Mouse (Mus musculus) kidney, embryonic 15.5 days (tissue): ENCODE measurements at regions not wholly inside any gene's neighbourhood (a gene's known extent, or its start where the extent isn't known, plus 50 kb on each side); places are given as distances from the start of the nearest gene placed in this dataset.
"Not testable (repeated sequence)": the region's sequence is repeated elsewhere in the genome, so short reads cannot be mapped to it uniquely, and the experiment has no call there.

Source experiments
- ATAC-seq: fragments of 200-750 bp; cut with Nextera tagmentation; replicated peaks from 2 replicates; pipeline ENCODE4 v1.8.0; 2017; ENCODE audit warnings: moderate TSS enrichment; ENCODE audit not compliant: low FRiP score
- H3K27ac ChIP-seq: fragments of 300-500 bp; sonication (generic); 2 replicates; pipeline ENCODE4 v1.5.1; 2015; ENCODE audit warnings: mild to moderate bottlenecking, inconsistent platforms
- H3K27me3 ChIP-seq: fragments of 300-500 bp; sonication (generic); 2 replicates; pipeline ENCODE4 v1.6.1; 2015; ENCODE audit warnings: inconsistent platforms
- H3K36me3 ChIP-seq: fragments of 300-500 bp; sonication (generic); 2 replicates; pipeline ENCODE4 v1.6.1; 2015; ENCODE audit warnings: inconsistent platforms
- H3K4me1 ChIP-seq: fragments of 300-500 bp; sonication (generic); 2 replicates; pipeline ENCODE4 v1.6.1; 2015; ENCODE audit warnings: inconsistent platforms
- H3K4me2 ChIP-seq: fragments of 300-500 bp; sonication (generic); 2 replicates; pipeline ENCODE4 v1.6.1; 2015; ENCODE audit warnings: moderate library complexity, mild to moderate bottlenecking, inconsistent platforms
- H3K4me3 ChIP-seq: fragments of 300-500 bp; sonication (generic); replicated peaks from 2 replicates; pipeline ENCODE4 v1.5.1; 2015; ENCODE audit warnings: mild to moderate bottlenecking, inconsistent platforms
- H3K9ac ChIP-seq: fragments of 300-500 bp; sonication (generic); 2 replicates; pipeline ENCODE4 v1.6.1; 2015; ENCODE audit warnings: mild to moderate bottlenecking, inconsistent platforms
- H3K9me3 ChIP-seq: fragments of 300-500 bp; sonication (generic); replicated peaks from 2 replicates; pipeline ENCODE4 v1.6.1; 2016; ENCODE audit warnings: inconsistent platforms
- WGBS: fragments of 180-500 bp; shearing (Covaris S2); methylation state at CpG from one replicate; pipeline ENCODE4 v1.1.7; 2015; ENCODE audit warnings: mixed read lengths; 5-methylcytosine and 5-hydroxymethylcytosine counted together

DNA sequence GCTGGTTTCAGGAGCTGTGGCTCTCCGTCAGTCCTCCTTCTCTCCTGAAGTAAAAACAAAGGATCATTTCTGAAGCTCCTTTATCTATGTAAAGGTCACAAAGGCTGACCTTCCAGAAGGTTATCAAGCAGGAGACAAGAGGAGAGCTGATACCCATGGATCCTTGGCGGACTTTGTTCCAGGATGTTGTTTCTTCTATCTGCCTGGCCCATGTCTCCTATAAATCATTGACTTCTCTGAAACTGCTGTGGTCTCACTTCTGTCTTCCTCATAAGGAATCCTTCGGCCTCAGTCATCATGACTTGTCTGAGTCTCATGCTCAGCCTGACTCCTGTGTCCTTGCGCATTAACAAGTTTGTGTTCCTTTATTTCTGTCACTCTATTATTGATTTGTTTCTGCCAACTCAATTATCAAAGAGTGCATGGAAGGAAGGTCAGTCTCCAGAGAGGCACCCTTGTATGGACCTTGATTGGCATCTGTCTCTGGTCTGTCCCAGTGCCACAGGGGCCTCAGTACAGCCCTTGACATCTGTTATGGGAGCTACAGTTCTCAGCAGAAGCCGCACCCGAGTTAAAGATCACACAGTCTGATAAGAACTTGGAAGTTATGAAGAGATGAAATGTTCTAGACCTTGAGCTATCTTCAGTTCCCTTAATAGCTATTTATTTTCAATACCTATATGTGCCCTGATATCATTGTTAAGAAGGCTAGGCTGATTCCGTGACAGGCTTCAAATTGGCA, 53.2 kb upstream of the Dazl start:
- no peak for ATAC-seq
- H3K9me3 ChIP-seq: no peaks in the 10 kb centered on the region
- 82% methylated on average over 7 of the region's 7 CpGs for WGBS
- no peak overlapping the region for H3K27ac ChIP-seq
- H3K4me1 ChIP-seq: no peaks in the 10 kb centered on the region
- no peaks in the 10 kb centered on the region for H3K36me3 ChIP-seq
- no peak overlapping the region for H3K9ac ChIP-seq
- H3K27me3 ChIP-seq: no peaks in the 10 kb centered on the region
- H3K4me2 ChIP-seq: no peak overlapping the region
- no peak overlapping the region for H3K4me3 ChIP-seq

DNA sequence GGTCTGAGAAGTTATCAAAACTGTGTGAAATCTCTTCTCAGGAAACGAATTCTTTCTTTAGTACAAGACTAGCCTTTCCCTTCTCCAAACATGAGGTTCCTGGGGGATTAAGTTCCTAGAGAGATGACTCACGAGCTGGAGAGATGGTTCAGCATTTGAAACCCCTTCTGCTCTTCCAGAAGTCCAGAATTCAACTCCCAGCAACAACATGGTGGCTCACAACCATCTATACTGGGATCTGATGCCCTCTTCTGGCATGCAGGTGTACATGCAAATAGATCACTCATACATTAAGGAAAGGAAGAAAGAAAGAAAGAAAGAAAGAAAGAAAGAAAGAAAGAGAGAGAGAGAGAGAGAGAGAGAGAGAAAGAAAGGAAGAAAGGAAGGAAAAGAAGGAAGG, 60.4 kb upstream of the Dazl start:
- not testable (repeated sequence) for ATAC-seq, H3K4me2 ChIP-seq, H3K9ac ChIP-seq, H3K9me3 ChIP-seq, H3K4me3 ChIP-seq, H3K36me3 ChIP-seq, H3K27me3 ChIP-seq, H3K27ac ChIP-seq, H3K4me1 ChIP-seq
- 74% methylated on average over 2 of the region's 2 CpGs for WGBS

DNA sequence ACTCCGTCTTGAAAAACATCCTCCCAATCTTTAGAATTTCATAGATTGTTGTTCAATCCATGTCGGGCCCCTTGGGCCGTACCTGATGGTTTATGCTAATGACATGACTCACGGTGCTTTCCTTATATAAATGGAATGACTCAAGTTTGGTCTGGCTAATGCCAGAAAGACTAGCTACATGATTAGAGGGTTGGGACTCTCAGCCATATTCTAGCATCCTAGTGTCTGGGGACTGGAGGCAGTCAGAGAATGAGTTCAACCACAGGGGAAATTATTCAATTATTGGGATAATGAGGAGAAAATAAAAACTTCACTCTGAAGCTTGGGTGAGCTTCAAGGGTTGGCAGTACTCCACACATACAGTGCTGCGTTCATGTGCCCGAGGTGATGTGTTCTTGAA, 60.9 kb upstream of the Dazl start:
- 91% methylated on average over 6 of the region's 6 CpGs for WGBS
- no peak for ATAC-seq
- Histone ChIP-seq H3K4me3 (no peak overlapping the region), H3K4me2 (no peak overlapping the region), H3K9me3 (no peaks in the 10 kb centered on the region), H3K36me3 (no peaks in the 10 kb centered on the region), H3K27ac (no peak overlapping the region), H3K4me1 (no peaks in the 10 kb centered on the region), H3K9ac (no peak overlapping the region), H3K27me3 (no peaks in the 10 kb centered on the region)

DNA sequence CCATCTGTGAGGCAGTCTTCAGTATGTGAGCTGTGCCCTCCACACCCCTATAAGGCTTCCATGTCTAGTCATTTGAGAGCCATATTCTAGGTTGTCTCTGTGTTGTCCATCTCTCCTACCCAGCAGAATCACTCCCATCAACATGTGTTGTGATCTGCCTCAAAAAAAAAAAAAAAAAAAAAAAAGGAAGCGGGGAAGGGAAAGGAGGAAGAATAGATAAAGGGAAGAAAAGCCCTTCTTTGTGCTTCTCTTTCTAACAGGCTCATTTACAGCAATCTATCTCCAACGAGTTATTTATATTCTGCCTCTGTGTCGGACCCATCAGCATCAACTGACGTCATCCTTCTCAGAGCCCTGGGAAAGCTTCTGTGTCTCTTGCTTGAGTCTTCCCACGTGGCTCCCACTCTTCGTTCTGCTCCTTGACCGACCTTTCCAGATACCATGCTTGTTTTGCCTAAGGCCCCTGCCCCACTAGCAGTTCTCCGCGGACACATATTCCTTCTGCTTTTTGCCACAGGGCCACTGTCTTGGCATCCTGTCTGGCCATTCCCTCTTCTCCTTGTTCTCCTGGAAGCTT, 68.3 kb upstream of the Dazl start:
- Histone ChIP-seq H3K9ac (no peak overlapping the region), H3K4me2 (no peak overlapping the region), H3K27me3 (no peaks in the 10 kb centered on the region), H3K36me3 (no peaks in the 10 kb centered on the region), H3K4me1 (no peaks in the 10 kb centered on the region), H3K9me3 (no peaks in the 10 kb centered on the region), H3K4me3 (no peak overlapping the region), H3K27ac (no peak overlapping the region)
- no peak for ATAC-seq
- WGBS: 80% methylated on average over 8 of the region's 9 CpGs

DNA sequence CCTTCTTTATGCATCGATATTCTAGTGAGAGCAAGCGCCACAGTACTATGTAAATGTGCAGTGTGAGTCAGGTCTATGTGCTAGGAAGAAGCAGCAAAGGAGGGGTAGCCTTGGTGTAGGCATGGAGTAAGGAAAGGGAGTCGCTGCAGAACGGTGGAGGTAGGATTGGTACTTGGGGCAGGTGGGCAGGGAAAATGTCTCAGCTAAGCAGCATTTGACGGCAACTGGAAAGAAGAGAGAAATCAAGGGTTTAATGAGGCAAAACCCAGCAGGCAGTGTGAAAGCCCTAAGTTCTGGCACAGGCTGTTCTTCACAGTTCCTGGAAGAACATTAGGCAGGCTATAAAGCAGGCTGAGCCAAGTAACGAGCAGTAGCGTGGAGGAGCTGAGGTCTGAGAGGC, 72.0 kb upstream of the Dazl start:
- H3K9ac ChIP-seq: no peak overlapping the region
- no peak overlapping the region for H3K4me3 ChIP-seq
- no peak for ATAC-seq
- no peaks in the 10 kb centered on the region for H3K9me3 ChIP-seq
- H3K27me3 ChIP-seq: no peaks in the 10 kb centered on the region
- WGBS: 70% methylated on average over 7 of the region's 7 CpGs
- no peaks in the 10 kb centered on the region for H3K36me3 ChIP-seq
- H3K4me2 ChIP-seq: no peak overlapping the region
- no peaks in the 10 kb centered on the region for H3K4me1 ChIP-seq
- no peak overlapping the region for H3K27ac ChIP-seq

DNA sequence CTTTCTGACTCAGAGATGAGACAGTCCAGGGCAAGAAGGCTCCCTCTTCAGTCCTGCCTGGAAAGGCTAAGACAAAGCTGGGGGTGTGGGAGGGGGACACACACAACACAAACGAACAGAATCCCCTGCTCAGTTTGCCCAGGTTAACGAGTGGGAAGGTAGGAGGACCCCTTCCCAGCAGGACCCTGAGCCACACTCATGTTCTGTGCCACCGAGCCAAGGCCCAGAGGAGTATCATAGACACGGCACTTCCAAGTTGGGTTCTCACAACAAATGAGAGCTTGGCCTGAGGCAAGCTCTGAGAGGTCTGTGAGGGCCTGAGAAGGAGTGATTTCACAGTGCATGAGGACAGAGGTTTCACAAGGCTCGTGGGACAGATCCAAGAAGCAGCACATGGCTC, 72.7 kb upstream of the Dazl start:
- H3K27ac ChIP-seq: no peak overlapping the region
- no peaks in the 10 kb centered on the region for H3K27me3 ChIP-seq
- no peaks in the 10 kb centered on the region for H3K36me3 ChIP-seq
- no peak overlapping the region for H3K4me3 ChIP-seq
- H3K9ac ChIP-seq: no peak overlapping the region
- WGBS: 68% methylated on average over 5 of the region's 5 CpGs
- ATAC-seq: no peak
- no peaks in the 10 kb centered on the region for H3K4me1 ChIP-seq
- no peaks in the 10 kb centered on the region for H3K9me3 ChIP-seq
- H3K4me2 ChIP-seq: no peak overlapping the region

DNA sequence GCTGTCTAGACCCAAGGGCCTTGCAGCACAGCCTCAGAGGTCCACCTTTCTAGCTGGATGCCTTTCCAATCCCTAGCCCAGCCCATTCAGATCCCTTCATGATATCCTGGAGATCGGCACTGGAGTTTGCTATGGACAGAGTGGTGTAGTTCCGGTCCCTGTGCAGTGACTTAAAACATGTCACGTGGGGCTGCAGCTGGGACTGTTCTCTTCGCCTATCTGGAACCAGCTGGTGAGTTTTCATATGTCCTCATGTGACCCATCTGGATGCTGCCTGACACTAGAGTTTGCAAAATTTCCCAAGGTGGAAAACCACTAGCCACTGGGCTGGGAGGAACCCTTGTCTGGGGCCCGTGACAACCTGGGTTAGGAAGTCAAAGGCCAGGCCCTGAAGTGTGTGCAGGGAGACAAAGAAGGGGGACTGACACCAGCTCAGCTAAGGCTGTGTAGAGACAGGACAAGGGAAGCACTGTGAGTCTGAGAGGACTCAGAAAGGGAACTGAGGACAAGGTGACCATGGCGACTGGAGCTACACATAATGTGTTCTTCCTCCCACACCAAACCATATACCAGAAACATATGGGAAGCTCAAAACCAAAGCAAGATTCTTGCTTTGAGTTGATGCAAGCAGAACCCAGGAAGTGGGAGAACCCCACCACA, 75.9 kb upstream of the Dazl start:
- no peak overlapping the region for H3K27ac ChIP-seq
- WGBS: 79% methylated on average over 6 of the region's 6 CpGs
- ATAC-seq: no peak

DNA sequence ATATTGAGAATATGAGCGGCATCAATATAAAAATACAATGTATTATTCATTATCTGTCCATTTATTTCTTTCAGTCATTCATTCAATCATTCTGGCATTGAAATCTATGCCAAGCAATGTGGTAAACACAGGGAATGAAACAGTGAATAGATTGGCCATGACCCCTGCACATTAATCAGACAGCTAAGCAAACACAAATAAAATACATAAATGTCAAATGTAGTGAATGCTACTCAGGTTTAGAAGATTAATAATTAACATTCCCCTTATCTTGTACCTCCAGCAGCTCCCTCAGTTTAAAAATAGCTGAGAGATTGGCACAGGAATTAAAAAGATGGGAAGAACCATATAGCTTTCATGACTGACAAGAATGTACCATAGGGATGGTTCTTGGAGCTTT, 77.0 kb upstream of the Dazl start:
- H3K4me1 ChIP-seq: no peaks in the 10 kb centered on the region
- no peak overlapping the region for H3K4me3 ChIP-seq
- no peak overlapping the region for H3K27ac ChIP-seq
- no peak overlapping the region for H3K4me2 ChIP-seq
- no peak for ATAC-seq
- no peaks in the 10 kb centered on the region for H3K27me3 ChIP-seq
- no peak overlapping the region for H3K9ac ChIP-seq
- 94% methylated on average over 1 of the region's 1 CpGs for WGBS
- H3K9me3 ChIP-seq: no peaks in the 10 kb centered on the region
- H3K36me3 ChIP-seq: no peaks in the 10 kb centered on the region

More for the DNA sequence above, 75.9 kb upstream of the Dazl start:
- Histone ChIP-seq H3K4me3 (no peak overlapping the region), H3K4me1 (no peaks in the 10 kb centered on the region), H3K9me3 (no peaks in the 10 kb centered on the region), H3K36me3 (no peaks in the 10 kb centered on the region), H3K27me3 (no peaks in the 10 kb centered on the region), H3K4me2 (no peak overlapping the region), H3K9ac (no peak overlapping the region)

DNA sequence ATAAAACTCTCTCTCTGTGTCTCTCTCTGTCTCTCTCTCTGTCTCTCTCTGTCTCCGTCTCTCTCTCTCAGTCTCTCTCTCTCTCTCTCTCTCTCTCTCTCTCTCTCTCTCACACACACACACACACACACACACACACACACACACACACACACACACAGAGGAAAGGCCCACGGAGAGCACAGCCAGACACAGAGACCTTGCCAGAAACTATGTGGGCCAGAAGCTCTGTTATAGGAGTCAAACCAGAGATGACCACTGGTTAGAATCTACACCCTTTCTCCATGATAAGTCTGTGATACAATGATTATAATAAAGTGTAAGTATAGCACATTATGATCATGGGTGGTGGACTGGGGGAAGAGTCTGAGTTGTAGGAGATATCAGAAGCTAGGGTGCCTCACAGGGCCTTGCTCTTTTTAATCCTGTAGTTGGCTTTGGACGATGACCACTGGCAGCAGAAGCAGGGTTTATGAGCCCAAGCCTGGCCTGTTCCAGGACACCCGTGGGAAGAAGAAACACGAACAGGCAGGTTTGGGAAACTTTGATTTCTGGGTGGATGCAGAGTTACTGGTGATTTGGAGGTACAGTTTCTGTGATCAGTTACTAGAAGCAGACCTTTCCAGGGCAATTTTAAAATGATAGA, 80.2 kb upstream of the Dazl start:
- no peak for ATAC-seq
- 76% methylated on average over 5 of the region's 5 CpGs for whole genome bisulfite sequencing

DNA sequence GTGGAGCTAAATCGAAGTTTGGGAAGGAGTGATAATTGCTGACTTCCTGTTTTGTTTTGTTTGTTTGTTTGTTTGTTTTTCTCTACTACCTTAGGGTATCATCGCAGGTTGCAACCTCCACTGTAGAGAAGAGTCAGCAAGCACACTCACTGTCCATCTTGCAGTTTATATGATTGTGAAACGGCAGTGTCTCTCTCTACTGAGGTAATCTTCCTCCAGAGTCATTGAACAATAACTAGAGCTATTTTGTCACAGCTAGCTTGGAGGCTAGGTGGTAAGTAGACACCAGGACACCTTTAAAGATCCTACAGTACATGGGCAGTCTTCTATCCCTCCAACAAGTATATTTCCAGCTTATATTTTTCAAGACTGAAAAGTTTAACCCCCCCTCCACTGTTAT, 82.0 kb upstream of the Dazl start:
- no peak for ATAC-seq
- Histone ChIP-seq H3K27me3 (no peaks in the 10 kb centered on the region), H3K36me3 (no peaks in the 10 kb centered on the region), H3K9ac (no peak overlapping the region), H3K9me3 (no peaks in the 10 kb centered on the region), H3K4me2 (no peak overlapping the region), H3K27ac (no peak overlapping the region), H3K4me1 (no peaks in the 10 kb centered on the region), H3K4me3 (no peak overlapping the region)
- 79% methylated on average over 3 of the region's 3 CpGs for WGBS

More for the DNA sequence above, 80.2 kb upstream of the Dazl start:
- H3K4me3 ChIP-seq: no peak overlapping the region
- no peaks in the 10 kb centered on the region for H3K27me3 ChIP-seq
- H3K36me3 ChIP-seq: no peaks in the 10 kb centered on the region
- H3K27ac ChIP-seq: no peak overlapping the region
- no peaks in the 10 kb centered on the region for H3K4me1 ChIP-seq
- no peaks in the 10 kb centered on the region for H3K9me3 ChIP-seq
- no peak overlapping the region for H3K9ac ChIP-seq
- H3K4me2 ChIP-seq: no peak overlapping the region

DNA sequence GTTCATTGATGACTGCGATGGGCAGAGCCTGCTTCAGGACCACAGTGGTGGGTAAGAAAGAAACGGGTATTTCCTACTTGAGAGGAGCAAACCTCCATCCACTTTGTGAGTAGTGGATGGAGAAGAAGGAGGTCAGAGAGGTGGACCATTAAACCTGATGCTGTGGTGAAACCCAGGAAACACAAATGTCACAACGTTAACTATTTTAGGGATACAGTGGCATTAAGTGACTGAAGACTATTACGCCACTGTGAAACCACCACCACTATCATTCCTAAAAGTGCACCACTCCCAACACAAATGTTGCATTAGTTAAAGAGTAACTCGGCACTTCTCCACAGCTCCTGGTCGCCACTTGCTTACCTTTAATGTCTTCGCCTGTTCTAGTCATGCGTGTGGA, 83.3 kb upstream of the Dazl start:
- H3K9me3 ChIP-seq: no peaks in the 10 kb centered on the region
- ATAC-seq: no peak
- no peak overlapping the region for H3K9ac ChIP-seq
- no peaks in the 10 kb centered on the region for H3K27me3 ChIP-seq
- no peaks in the 10 kb centered on the region for H3K36me3 ChIP-seq
- H3K4me1 ChIP-seq: no peaks in the 10 kb centered on the region
- H3K4me2 ChIP-seq: no peak overlapping the region
- no peak overlapping the region for H3K4me3 ChIP-seq
- no peak overlapping the region for H3K27ac ChIP-seq
- 92% methylated on average over 8 of the region's 8 CpGs for WGBS

DNA sequence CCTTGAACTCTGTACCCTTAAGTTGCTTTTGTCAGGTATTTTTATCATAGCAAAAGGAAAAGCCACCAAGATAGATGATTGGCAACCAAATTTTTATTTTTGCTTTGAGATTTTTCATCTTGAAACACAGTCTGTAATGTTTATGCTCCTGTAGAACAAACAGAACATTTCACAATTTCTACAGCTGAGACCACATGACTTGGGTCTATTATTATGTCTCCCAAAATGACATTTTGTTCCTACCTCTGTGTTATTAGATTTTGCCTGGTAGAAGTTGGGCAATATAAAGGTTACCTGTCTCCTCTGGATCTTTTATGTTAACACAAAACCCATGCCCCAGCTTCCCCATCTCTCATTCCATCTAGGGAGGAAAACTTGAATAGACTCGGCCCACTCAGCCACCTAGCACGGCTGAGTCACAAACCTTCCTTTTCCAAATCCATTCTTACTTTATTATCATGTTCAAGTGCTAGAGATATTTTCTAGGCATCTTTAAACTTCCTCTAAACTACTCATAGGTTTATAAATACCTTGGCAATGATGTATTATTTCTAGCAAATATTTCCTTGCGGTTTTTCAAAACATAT, 84.8 kb upstream of the Dazl start:
- no peak for ATAC-seq
- H3K4me1 ChIP-seq: no peaks in the 10 kb centered on the region
- WGBS: 89% methylated on average over 3 of the region's 3 CpGs

More for the DNA sequence above, 84.8 kb upstream of the Dazl start:
- no peak overlapping the region for H3K4me2 ChIP-seq
- no peaks in the 10 kb centered on the region for H3K27me3 ChIP-seq
- no peak overlapping the region for H3K4me3 ChIP-seq
- no peaks in the 10 kb centered on the region for H3K36me3 ChIP-seq
- no peak overlapping the region for H3K27ac ChIP-seq
- no peak overlapping the region for H3K9ac ChIP-seq
- no peaks in the 10 kb centered on the region for H3K9me3 ChIP-seq
